Mouse (Mus musculus): ENCODE measurements at regions not wholly inside any gene's neighbourhood (a gene's known extent, or its start where the extent isn't known, plus 50 kb on each side); places are given as distances from the start of the nearest gene placed in this dataset.

- intact Hi-C loops (cut with DNase I): no loop called here
Measured at GRCm38 (mm10) chr5:69877100-69877499, 285.0 kb upstream of the Gnpda2 start.

GRCm38 (mm10) chr5:69863027-69863426, 270.9 kb upstream of the Gnpda2 start:
- intact Hi-C loops (cut with DNase I): no loop called here

GRCm38 (mm10) chr5:69844809-69845208, 252.7 kb upstream of the Gnpda2 start:
- intact Hi-C loops (cut with DNase I): loop anchor here (2.0 to 10.0 kb wide), 2 partner anchors 140 to 230 kb away; no protein-coding TSS in a partner anchor

GRCm38 (mm10) chr5:69837947-69838710, 246.0 kb upstream of the Gnpda2 start:
- intact Hi-C loops (cut with DNase I): no loop called here

GRCm38 (mm10) chr5:69836356-69836755, 244.2 kb upstream of the Gnpda2 start:
- intact Hi-C loops (cut with DNase I): no loop called here

GRCm38 (mm10) chr5:69835162-69835561, 243.0 kb upstream of the Gnpda2 start:
- intact Hi-C loops (cut with DNase I): no loop called here

GRCm38 (mm10) chr5:69817778-69818177, 225.6 kb upstream of the Gnpda2 start:
- intact Hi-C loops (cut with DNase I): no loop called here

GRCm38 (mm10) chr5:69817035-69817434, 224.9 kb upstream of the Gnpda2 start:
- intact Hi-C loops (cut with DNase I): no loop called here

GRCm38 (mm10) chr5:69815356-69815755, 223.2 kb upstream of the Gnpda2 start:
- intact Hi-C loops (cut with DNase I): no loop called here

- intact Hi-C loops (cut with DNase I): no loop called here
Measured at GRCm38 (mm10) chr5:69802612-69803011, 210.5 kb upstream of the Gnpda2 start.

- intact Hi-C loops (cut with DNase I): no loop called here
Measured at GRCm38 (mm10) chr5:69802101-69802500, 210.0 kb upstream of the Gnpda2 start.

- intact Hi-C loops (cut with DNase I): no loop called here
Measured at GRCm38 (mm10) chr5:69795316-69795715, 203.2 kb upstream of the Gnpda2 start.

GRCm38 (mm10) chr5:69794641-69795040, 202.5 kb upstream of the Gnpda2 start:
- intact Hi-C loops (cut with DNase I): no loop called here

GRCm38 (mm10) chr5:69756769-69757485, 164.8 kb upstream of the Gnpda2 start:
- intact Hi-C loops (cut with DNase I): no loop called here

GRCm38 (mm10) chr5:69756360-69756759, 164.2 kb upstream of the Gnpda2 start:
- intact Hi-C loops (cut with DNase I): no loop called here

GRCm38 (mm10) chr5:69740511-69740910, 148.4 kb upstream of the Gnpda2 start:
- intact Hi-C loops (cut with DNase I): no loop called here

GRCm38 (mm10) chr5:69721351-69722006, 129.3 kb upstream of the Gnpda2 start:
- intact Hi-C loops (cut with DNase I): no loop called here

- intact Hi-C loops (cut with DNase I): no loop called here
Measured at GRCm38 (mm10) chr5:69716087-69716486, 123.9 kb upstream of the Gnpda2 start.

GRCm38 (mm10) chr5:69707099-69707498, 115.0 kb upstream of the Gnpda2 start:
- intact Hi-C loops (cut with DNase I): no loop called here

- intact Hi-C loops (cut with DNase I): loop anchor here (2.0 kb wide), 1 partner anchor 140 kb away; no protein-coding TSS in a partner anchor
Measured at GRCm38 (mm10) chr5:69705168-69705532, 113.0 kb upstream of the Gnpda2 start.

- intact Hi-C loops (cut with DNase I): loop anchor here (2.0 to 5.0 kb wide), 2 partner anchors 140 to 1283 kb away; no protein-coding TSS in a partner anchor
Measured at GRCm38 (mm10) chr5:69704261-69705167, 112.4 kb upstream of the Gnpda2 start.
